Mouse (Mus musculus) spleen, adult 2 months (tissue): ENCODE measurements around the gene AU022252. TPM values are rescaled to one million over a fixed set of nuclear protein-coding genes. Genes with fewer than 3 reads are reported as not detected.

Experiments used
- DNase-seq, 2 experiments: peaks; one replicate each; pipeline versions ENCODE4 v3.0.0 to v3.0.0-alpha.2; 2012 to 2021; ENCODE audit warnings: low spot score in 2 of 2, low read depth in 1 of 2
- H3K27ac ChIP-seq: fragments of 200-500 bp; 2 replicates; pipeline ENCODE4 v1.5.1; 2012; ENCODE audit warnings: low read length, inconsistent platforms; ENCODE audit not compliant: insufficient read depth
- H3K27me3 ChIP-seq: fragments of 200-500 bp; 2 replicates; pipeline ENCODE4 v1.6.1; 2012; ENCODE audit warnings: mild to moderate bottlenecking, moderate library complexity, low read length, inconsistent platforms; ENCODE audit not compliant: control insufficient read depth, insufficient read depth
- H3K36me3 ChIP-seq: fragments of 200-500 bp; 2 replicates; pipeline ENCODE4 v1.6.1; 2012; ENCODE audit warnings: mild to moderate bottlenecking, low read length, inconsistent platforms; ENCODE audit not compliant: control insufficient read depth, insufficient read depth
- H3K4me1 ChIP-seq: fragments of 200-500 bp; 2 replicates; pipeline ENCODE4 v1.6.1; 2011; ENCODE audit warnings: inconsistent platforms; ENCODE audit not compliant: control insufficient read depth, insufficient read depth, insufficient read length
- H3K4me3 ChIP-seq: fragments of 200-500 bp; 2 replicates; pipeline ENCODE4 v1.5.1; 2011; ENCODE audit warnings: mild to moderate bottlenecking, inconsistent platforms; ENCODE audit not compliant: insufficient read depth, insufficient read length; ENCODE audit errors: extremely low read depth
- CTCF ChIP-seq: fragments of 200-500 bp; IDR thresholded peaks from 2 replicates; pipeline ENCODE4 v1.5.1; 2011; ENCODE audit warnings: mild to moderate bottlenecking, inconsistent platforms; ENCODE audit not compliant: insufficient read depth, insufficient read length, insufficient replicate concordance; ENCODE audit errors: extremely low read depth
- POLR2A ChIP-seq: fragments of 200-500 bp; IDR thresholded peaks from 2 replicates; pipeline ENCODE4 v1.6.1; 2011; ENCODE audit warnings: low read depth, low read length, inconsistent platforms
- WGBS: fragments of 180-500 bp; shearing (Covaris S2); methylation state at CpG from one replicate; pipeline ENCODE4 v1.1.7; 2018; 5-methylcytosine and 5-hydroxymethylcytosine counted together
- polyA plus RNA-seq: library from polyadenylated mRNA; depleted of rRNA; stranded (reverse); fragments of >200 nt; gene quantifications from 2 replicates; pipeline ENCODE4 v1.2.3, GENCODE M21; 2012

Gene AU022252
- polyA plus RNA-seq, 1 experiment: 2.7 TPM

GRCm38 (mm10) chr4:119233256-119233901 lies 867 bp upstream of the AU022252 start:
- peaks cover 2% of the 10 kb centered on the region for H3K4me1 ChIP-seq
- 3% methylated on average over 36 of the region's 36 CpGs for WGBS
- H3K27me3 ChIP-seq: no peaks in the 10 kb centered on the region
- no peak overlapping the region for H3K27ac ChIP-seq
- no peak for DNase-seq
- peak overlapping the region; percentile 80 for H3K4me3 ChIP-seq
- no peaks in the 10 kb centered on the region for H3K36me3 ChIP-seq
- no peak for TF ChIP-seq CTCF
- TF ChIP-seq POLR2A: no peak

- no peak overlapping the region for H3K4me3 ChIP-seq
- H3K36me3 ChIP-seq: peaks cover 14% of the 10 kb centered on the region
- no peaks in the 10 kb centered on the region for H3K27me3 ChIP-seq
- no peak for DNase-seq
- TF ChIP-seq POLR2A (no peak), CTCF (no peak)
- 88% methylated on average over 11 of the region's 11 CpGs for WGBS
- no peaks in the 10 kb centered on the region; the same call in 1 of the 2 replicates for H3K4me1 ChIP-seq
- no peak overlapping the region for H3K27ac ChIP-seq
These were observed 5.8 kb downstream of the AU022252 start for GRCm38 (mm10) chr4:119226751-119227150.

- no peaks in the 10 kb centered on the region for H3K27me3 ChIP-seq
- WGBS: 93% methylated on average over 9 of the region's 9 CpGs
- no peak overlapping the region for H3K27ac ChIP-seq
- H3K4me1 ChIP-seq: no peaks in the 10 kb centered on the region
- TF ChIP-seq CTCF: no peak
- TF ChIP-seq POLR2A: no peak
- DNase-seq: no peak
- H3K4me3 ChIP-seq: no peak overlapping the region
- H3K36me3 ChIP-seq: peaks cover 14% of the 10 kb centered on the region
These were observed 6.8 kb downstream of the AU022252 start for GRCm38 (mm10) chr4:119225719-119226118.

- no peaks in the 10 kb centered on the region for H3K27me3 ChIP-seq
- no peak overlapping the region for H3K27ac ChIP-seq
- peaks cover 14% of the 10 kb centered on the region for H3K36me3 ChIP-seq
- H3K4me3 ChIP-seq: no peak overlapping the region
- WGBS: 96% methylated on average over 3 of the region's 3 CpGs
- no peaks in the 10 kb centered on the region for H3K4me1 ChIP-seq
- DNase-seq: no peak
- no peak for TF ChIP-seq CTCF
- no peak for TF ChIP-seq POLR2A
These were observed 8.0 kb downstream of the AU022252 start for GRCm38 (mm10) chr4:119224534-119224933.

- DNase-seq: no peak
- Histone ChIP-seq H3K27me3 (no peaks in the 10 kb centered on the region), H3K27ac (no peak overlapping the region), H3K4me1 (no peaks in the 10 kb centered on the region), H3K4me3 (no peak overlapping the region), H3K36me3 (peaks cover 14% of the 10 kb centered on the region)
- 86% methylated on average over 1 of the region's 1 CpGs for WGBS
- TF ChIP-seq POLR2A: no peak
- TF ChIP-seq CTCF: peak; percentile 35; the same call in 1 of the 2 replicates
These were observed 8.8 kb downstream of the AU022252 start for GRCm38 (mm10) chr4:119223696-119224095.

GRCm38 (mm10) chr4:119218169-119218568 lies 14.3 kb downstream of the AU022252 start, which contains the start of gene Tmem269:
TSS of gene Tmem269 (minus strand) at chr4:119218217.
- 37% methylated on average over 11 of the region's 11 CpGs for WGBS
- Histone ChIP-seq H3K4me3 (no peak within 1 kb of the TSS), H3K27ac (no peak within 1 kb of the TSS), H3K27me3 (no peaks in the 10 kb centered on the region), H3K4me1 (no peaks in the 10 kb centered on the region), H3K36me3 (no peaks in the 10 kb centered on the region)
- no peak for DNase-seq
- TF ChIP-seq POLR2A (no peak), CTCF (no peak)

GRCm38 (mm10) chr4:119216667-119217066 lies 15.8 kb downstream of the AU022252 start:
- Histone ChIP-seq H3K27me3 (no peaks in the 10 kb centered on the region), H3K36me3 (no peaks in the 10 kb centered on the region), H3K4me1 (no peaks in the 10 kb centered on the region), H3K27ac (no peak overlapping the region), H3K4me3 (no peak overlapping the region)
- TF ChIP-seq CTCF (no peak), POLR2A (no peak)
- no peak for DNase-seq
- 74% methylated on average over 8 of the region's 8 CpGs for WGBS
